Mouse (Mus musculus) c-Kit-positive CD71-negative TER-119-negative erythroid progenitor cells, embryonic 14.5 days (primary cell): ENCODE measurements around the gene Pla2g6.

ENCODE experiments used
- DNase-seq: peaks from one replicate; pipeline ENCODE4 v3.0.0-alpha.2; 2013; ENCODE audit warnings: low read depth

Pla2g6 gene

DNA sequence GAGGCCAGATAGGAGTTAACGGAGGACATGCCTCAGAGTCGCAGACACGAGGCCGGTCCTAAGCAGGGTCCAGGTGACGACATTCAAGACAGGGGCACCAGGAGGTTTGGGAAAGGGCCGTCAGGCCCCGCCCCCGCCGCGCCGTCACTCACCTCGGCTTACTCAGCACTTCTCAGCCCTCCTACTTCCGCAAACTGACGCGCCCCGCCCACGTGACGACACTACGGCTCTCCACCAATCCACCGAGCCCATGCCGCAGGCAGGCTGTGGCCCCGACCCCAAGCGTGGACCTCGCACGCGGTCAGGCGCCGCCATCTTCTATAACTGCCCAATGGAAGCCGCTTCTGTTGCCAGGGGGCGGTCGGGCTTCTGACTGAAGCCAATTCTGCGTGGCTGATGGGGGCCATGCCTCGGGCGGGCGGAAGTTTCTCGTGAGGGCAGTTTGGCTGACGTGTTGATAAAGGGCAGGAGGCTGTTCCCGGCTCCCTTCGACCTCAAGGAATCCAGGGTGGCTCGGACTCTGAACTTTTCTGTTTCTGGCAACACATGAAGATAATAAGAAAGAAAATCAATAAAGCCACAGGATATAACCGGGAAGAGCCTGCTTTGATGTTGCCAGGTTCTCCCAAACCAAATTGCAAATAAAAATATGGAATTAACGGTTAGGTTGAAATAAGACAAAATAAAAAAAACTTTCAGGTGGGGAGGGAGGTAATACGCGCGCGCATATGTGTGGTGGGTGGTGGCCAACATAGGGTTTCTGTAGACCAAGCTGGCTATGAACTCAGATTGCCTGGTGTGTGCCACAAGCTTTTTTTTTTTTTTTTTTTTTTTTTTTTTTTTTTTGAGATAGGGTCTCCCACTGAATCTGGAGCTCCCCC lies at the start of gene Pla2g6:
Gene Pla2g6 (minus strand): TSS at position 333 of the 881 bp plus-strand sequence.
- peak; percentile 99 for DNase-seq

DNA sequence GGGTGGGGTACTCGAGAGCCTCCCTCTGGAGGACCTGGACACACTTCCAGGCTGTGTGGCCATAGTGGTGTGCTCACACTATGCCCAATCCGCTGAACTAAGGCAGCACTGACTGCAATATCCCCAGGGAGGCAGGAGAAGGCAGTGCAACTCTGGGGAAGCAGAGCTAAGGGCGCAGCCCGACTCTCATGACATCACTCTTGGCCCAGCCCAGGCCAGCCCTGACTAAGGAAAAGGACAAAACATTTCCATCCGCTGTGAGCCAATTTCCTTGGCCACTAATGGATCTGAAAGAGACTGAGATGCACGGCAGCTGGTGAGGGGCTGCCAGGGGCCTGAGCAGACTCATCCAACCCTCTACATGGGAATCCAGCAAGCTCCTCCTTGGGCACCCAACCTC lies 49.5 kb upstream of the Pla2g6 start:
- DNase-seq: no peak

DNA sequence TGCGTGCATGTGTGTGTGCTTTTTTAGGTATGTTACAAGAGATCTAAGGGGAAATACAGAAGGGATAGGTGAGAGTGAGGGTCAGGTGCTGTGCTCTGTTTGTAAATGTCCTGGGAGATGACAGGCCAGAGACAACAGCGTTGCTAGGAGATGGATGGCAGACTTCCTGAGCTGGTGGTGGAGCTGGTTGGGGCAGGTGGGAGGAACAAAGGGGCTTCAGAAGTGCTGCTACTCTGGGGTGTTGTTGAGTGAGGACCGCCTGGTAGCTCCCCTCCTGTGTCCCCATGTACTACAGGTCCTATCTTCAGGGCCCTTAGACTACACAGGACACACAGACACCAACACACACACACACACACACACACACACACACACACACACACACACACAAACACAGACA lies 46.6 kb upstream of the Pla2g6 start:
- no peak for DNase-seq

DNA sequence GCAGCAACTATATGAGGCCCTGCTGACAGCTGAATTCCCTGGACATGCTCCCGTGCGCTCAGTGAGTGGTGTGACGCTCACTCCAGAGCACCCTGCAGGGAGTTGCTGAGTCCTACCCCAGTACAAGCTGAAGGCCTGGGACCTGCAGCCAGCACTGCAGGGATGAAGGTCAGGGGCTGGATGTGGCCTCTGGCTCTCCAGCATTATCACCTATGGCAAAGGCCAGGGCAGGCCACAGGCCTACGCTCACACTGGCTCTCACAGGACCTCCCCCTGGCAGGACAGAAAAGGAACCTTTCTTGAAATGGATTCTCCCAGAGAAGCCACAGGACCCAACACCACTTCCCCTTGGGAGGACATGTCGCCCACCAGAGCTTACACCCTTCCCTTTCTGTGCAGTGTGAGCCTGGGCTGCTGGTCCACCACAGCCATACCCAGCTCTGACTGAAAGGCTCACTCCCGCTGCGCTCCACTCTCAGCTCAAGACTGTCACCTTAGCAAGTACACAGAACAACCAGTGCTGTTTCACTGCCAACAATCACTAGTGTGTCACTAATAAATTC lies 42.2 kb upstream of the Pla2g6 start:
- DNase-seq: no peak

DNA sequence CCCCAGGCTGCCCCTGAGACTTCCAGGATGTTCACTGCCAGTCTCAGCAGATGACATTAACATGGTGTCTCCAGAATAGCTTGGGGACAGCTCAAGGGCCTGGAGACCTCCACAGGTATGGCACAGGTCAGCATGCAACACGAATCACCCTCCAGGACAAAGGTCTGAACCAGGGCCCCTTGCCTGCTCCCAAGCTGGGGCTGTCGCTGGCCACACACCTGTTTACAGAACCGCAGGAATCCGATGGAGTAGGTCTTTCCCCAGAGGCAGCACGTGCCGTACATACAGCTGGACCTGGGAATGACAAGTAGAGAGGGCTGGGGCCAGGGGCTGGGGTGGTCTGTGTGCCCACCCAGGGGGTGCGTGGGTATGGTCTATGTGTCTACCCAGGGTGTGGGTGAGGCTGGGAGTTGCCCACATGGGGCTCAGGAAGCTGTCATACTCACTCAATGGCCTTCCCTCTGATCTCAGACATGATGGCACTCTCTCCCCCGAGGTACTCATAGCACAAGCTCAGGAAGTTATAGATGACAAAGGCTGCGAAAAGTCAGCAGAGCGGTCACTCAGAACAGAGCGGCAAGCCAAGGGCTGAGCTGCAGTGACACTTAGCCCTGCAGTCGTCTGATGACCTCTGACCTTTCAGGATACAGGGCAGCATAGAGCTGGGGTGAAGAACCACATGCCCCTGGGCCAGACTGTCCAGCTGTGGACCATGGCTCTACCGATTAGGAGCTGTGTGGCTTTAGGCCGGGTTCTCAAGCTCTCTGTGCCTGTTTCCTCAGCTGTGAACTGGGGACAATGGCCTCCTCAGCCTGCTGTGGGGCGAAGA lies 41.5 kb upstream of the Pla2g6 start:
- no peak for DNase-seq

DNA sequence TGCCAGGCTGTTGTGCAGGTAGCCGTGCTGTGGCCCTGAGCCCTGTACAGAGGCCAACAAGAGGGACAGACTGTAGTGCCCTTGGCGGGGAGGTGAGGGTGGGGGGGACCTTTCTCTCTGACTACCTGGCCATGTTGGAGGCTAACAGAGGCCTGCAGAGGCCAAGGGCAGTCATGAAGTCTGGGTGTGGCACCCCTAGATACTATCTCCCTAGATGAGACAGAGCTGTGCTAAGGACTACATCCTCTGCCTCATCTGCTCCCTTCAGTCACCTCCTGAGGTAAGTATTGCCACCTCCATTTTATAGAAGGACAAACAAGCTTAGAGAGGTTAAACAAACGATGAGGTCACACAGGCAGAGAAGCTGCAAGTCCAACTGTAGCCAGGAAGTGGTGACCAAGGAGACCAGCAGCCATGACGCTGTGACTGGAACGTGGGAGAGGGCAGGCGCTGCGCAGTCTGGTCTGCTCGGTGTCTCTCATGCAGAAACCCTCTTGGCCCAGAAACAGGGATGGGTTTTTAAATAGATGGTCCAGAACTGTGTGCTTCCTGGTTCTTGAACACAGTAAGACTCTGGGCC lies 40.8 kb upstream of the Pla2g6 start:
- DNase-seq: no peak

DNA sequence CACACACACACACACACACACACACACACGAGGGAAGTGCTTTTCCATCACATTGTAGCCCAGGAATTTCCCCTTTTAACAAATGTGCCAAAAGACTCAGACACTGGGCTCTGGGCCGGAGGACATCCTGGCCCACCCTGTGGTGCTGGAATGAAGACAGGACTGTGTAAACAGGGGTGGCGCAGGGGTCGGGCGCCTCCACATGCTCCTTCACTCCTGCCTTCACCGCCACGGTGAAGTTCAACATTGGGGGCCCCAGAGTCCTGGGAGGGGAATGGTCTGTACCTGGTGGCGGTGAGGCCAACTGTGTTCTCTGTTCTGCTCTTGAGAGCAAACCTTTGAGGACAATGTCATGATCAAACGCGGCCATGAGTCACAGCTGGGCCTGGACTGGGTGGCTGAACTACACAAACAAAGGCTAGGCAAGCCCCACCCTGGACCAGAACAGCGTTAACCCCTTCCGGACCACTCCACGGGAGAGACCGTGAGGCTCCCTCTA lies 40.2 kb upstream of the Pla2g6 start:
- DNase-seq: no peak

DNA sequence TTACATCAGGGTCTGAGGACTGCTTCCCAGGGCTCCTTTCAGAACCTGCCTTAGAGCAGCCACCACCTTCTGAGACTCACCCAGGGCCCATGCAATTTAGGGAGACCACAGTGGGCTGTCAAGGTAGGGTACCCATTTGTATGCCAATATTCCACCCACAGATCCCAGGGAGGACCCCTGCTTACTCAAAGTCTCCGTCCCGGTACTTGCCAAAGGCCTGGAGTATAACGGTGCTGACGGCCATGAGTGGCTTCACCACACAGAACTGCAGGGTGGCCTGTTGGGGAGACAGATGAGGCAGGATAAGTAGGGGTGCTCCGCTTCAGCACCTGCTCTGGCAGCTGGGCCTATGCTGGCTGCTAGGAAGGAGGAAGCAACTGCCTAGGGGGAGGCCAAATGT lies 38.2 kb upstream of the Pla2g6 start:
- DNase-seq: no peak

DNA sequence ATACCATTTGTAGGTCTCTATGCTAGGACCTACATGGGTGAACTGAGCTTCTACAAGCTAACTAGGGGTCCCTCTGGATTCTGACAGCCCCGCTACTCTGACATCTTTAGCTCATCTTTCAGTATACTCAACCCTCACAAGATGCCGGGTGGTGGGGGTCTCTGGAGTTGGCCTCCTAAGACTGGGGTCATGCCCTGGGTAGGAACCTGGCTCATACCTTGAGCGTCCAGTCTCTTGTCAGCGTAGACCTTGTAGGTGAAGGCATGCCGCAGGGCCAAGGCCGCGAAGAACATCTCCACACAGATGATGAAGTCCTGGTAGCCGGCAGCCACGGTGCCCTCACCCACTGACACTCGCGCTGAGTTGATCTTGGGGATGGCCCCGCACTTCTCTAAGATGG lies 36.9 kb upstream of the Pla2g6 start:
- no peak for DNase-seq

DNA sequence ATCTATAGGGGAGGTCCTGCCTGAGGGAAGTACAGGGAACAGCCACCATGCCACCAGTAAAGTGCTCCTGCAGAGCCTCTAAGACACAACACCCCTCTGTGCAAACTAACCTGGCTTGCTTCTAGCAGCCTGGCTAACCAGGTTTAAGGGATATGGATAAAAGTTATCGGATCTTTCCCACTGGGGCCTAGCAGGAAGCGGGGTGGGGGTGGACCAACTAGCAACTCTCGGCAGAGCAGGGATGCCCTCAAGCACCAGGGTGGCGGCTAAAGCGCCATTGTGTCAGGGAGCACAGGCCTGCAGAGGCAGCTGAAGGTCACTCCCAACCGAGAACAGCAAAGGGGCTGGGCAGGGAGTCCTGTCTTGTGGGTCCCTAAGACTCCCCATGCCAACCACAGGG lies 35.9 kb upstream of the Pla2g6 start:
- no peak for DNase-seq

DNA sequence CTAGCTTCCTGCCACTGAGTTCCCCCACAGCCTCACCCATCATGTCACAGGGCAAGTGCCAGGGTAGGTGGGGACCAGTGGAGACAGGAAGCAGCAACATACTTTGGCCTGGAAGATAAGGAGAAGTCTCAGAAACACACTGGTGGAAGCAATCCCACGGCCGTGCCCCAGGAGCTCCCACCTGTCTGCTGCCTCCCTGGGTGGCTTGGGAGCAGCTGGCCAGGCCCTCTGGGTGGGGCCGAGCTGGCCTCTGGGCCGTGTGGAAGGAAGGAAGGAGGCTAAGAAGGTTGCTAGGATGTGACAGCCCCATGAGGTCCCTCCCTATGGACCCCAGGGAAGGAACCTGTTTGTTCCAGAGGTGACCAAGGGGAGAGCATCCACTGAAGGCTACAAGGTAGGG lies 32.8 kb upstream of the Pla2g6 start:
- no peak for DNase-seq

DNA sequence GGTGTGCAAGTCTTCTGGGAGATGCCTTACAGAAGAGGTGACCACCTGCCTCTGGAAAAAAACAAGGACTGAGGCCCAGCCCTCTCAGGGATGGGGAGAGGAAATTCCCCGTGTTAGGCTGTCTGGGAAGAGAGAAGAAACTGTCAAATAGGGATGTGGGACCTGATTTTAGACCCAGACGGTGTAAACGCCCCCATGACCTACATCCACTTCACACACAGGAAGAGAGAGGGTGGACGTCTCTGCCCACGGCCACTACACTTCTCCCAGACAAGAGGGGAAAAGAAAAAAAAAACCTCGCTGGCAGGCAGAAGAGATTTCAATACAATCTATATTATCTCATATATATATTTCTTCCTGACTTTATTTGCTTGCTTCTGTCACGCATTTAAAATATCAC lies 32.2 kb upstream of the Pla2g6 start:
- DNase-seq: no peak

DNA sequence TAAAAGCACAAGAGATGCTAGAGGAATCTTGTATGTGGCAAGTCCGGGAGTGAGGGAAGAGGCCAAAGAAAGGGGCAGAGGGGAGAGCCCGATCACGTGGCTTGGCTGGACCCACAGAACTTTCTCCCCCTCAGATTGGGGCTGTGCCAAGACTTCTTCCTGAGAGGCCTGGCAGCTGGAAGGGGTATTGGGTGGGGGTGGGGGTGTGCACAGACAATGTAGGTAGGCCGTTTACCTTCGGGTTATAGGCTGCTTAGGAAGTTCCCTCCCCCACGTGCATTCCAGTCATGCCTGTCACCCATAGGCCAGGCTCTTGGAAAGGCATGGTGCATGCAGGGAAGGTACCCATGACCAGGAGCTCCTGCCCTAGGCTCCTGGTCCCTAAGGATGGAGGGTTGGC lies 31.8 kb upstream of the Pla2g6 start:
- DNase-seq: no peak

DNA sequence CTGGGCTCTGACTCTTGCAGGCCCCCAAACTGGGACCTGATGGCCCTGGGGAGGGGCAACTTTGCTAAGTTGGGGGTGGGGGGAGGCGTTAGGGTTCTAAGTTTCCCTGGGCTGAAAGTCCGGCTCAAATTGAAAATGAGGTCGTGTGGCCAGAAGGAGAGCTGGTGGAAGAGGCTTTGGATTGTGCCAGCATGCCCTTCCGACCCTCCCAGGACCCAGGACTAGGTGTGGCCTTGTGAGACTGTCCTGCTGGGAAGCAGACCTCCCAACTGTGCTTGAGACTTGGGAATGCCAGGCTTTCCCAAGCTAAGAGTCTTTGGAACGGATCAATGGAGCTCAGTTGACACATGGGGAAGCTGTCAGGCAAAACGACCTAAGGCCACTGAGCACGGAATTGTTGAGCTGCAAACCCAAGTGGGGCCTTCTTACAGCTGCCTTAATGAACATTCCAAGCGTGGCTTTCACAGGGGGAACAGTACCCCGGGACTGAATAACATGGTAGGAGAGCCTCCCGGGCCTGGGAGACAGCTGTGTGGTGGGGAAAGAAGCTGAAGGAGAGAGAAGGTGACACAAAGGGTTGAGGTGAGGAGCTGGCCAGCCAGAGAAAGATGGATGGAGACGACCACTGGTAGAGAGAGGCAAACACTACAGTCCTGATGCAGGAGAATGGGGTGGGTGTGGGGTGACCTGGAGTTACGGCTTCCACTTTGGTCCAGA lies 29.9 kb upstream of the Pla2g6 start:
- no peak for DNase-seq

DNA sequence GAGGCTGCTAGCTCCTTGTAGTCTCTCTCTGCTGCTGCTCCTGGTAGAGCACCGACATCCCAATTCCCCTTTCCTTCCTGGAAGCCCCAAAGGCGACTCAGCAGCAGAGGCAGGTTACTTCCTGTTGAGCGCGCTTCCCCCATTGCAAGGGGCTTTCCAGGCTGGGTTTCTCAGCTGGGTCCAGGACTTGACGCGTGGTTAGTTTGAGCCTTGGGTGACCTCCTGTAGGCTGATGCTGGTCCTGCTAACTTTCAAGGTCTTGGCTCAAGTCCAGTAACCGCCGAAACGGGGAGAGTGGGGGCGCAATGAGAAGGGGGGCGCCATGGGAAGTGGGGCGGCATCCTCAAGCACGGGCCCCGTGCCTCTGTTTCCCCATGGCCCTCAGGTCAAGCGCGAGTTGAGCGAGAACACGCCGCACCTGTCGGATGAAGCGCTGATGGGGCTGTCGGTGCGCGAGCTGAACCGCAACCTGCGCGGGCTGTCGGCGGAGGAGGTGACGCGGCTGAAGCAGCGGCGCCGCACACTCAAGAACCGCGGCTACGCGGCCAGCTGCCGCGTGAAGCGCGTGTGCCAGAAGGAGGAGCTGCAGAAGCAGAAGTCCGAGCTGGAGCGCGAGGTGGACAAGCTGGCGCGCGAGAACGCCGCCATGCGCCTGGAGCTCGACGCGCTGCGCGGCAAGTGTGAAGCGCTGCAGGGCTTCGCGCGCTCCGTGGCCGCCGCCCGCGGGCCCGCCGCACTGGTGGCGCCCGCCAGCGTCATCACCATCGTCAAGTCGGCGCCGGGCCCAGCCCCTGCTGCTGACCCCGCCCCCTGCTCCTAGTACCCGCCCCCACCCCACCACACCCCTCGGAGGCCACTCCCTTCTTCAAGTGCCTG lies 29.1 kb upstream of the Pla2g6 start:
- DNase-seq: no peak

DNA sequence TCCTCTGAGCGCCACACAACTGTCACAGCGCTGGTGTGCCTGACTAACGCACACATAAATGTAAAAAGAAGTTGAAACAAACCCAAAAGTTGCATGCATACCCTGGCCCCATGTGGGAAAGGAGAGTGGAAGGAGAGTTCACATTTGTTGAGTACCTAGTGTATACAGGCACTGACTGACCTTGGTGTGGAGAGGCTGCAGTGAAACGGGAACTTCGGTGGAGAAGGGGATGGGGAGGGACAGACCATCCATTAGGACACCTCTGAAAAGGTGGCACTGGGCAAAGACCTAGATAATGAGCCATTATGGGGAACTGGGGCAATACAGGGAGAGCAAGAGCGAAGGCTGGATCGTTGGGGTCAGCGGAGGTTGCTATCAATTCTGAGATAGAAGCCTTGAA lies 28.3 kb upstream of the Pla2g6 start:
- no peak for DNase-seq

DNA sequence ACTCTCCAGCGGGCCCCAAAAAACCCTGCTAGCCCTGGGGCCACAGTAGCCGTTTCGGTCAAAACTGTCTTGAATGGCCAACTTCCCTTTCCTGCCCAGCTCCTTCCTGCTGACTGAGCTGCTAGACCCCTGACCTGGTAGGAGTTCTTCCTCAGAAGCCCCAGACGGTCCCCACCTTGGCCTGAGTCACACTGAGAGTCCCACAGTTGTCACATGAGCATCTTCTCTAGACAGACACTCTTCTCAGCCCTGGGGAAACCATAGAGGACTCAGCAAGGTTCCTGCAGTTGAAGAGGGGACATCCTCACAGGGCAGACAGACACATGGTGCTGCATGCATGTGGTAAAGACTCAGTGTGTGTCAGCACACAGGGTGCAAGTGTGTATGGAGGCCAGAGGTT lies 26.4 kb upstream of the Pla2g6 start:
- DNase-seq: no peak

DNA sequence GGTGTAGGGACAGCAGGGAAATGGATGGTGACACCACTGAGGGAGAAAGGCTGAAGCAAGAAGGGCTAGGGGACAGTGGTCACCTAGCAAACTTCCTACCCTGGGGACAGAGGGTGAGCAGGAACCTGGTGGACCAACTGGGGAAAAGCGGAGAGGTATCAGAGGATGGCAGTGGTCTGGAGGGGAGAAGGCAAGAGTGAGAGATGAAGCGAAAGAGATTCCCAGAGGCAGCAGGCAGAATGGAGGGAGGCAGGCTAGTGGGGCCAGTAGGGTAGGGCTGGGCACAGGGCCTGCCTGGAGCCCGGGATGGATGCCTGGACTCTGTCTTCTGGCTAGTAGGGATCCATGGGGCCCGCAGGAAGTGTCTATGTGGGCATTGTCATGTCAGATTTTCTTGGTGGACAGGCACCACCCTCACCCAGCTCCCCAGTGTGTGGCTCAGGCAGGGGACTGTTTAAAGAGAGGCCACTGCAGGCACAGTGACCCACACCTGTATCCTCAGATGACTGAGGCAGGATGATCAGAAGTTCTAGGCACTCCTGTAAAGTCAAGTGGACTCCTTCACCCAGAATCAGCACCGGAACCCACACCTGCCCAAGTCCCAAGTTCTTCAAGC lies 25.6 kb upstream of the Pla2g6 start:
- no peak for DNase-seq

DNA sequence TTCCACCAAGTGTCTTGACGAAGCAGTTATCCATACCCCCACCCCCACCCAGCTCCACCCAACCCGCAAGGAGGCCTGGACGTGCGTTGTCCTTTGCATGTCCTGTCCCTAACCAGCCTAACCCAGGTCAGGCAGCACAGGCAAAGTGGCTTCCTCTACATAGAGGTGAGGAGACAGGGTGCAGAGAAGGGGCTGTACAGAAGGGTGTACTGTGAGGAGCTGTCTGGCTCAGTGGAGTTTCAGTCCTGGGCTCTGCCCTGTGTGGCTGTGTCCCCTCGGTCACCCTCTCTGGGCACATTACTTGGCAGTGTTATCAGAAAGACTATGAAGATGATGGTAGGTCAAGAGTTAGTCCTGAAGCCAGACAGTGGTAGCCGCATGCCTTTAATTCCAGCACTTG lies 24.3 kb upstream of the Pla2g6 start:
- DNase-seq: no peak

DNA sequence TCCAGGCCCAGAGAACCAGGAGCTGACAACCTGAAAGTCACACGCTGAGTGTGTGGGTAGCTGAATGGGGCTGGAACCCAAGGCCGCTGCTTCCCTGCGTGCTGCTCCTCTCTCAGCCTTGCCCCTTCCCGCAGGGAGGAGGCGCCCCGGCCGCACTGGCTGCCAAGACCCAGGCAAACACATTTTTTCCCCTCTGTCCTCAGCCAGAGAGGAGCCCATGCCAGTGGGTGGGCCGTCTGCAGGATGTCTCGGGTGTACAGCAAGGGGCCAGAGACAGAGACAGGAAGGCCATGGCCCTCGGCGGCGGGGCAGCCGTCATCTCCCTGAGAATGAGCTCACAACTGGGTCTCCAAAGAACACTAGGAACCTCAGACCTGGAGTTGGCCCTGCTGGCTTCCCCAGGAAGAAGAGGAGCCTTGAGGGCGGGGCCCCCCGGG lies 23.2 kb upstream of the Pla2g6 start:
- no peak for DNase-seq
